Mouse (Mus musculus) thymus, adult 2 months (tissue): ENCODE measurements around the gene Adamts1.

ENCODE experiments used
- CTCF ChIP-seq: fragments of 200-500 bp; IDR thresholded peaks from 2 replicates; pipeline ENCODE4 v1.5.1; 2012; ENCODE audit warnings: mild to moderate bottlenecking, control low read depth, low read length, moderate library complexity, borderline replicate concordance; ENCODE audit not compliant: control insufficient read depth, poor library complexity, insufficient read depth; ENCODE audit errors: extremely low read depth
- POLR2A ChIP-seq: fragments of 200-500 bp; IDR thresholded peaks from 2 replicates; pipeline ENCODE4 v1.6.1; 2012; ENCODE audit warnings: mild to moderate bottlenecking, low read length, control low read depth, moderate library complexity; ENCODE audit not compliant: control insufficient read depth, poor library complexity, insufficient read depth; ENCODE audit errors: extremely low read depth

- TF ChIP-seq CTCF, result no peak
- no peak for TF ChIP-seq POLR2A
Measured at GRCm38 (mm10) chr16:85800691-85801090, 2.2 kb downstream of the Adamts1 start.
